Mouse (Mus musculus) lung, postnatal 0 days (tissue): ENCODE data around the gene S100a16.

Source experiments
- CTCF ChIP-seq: IDR thresholded peaks from 2 replicates; pipeline ENCODE4 v1.5.1; 2016; ENCODE audit warnings: antibody characterized with exemption, mild to moderate bottlenecking
- EP300 ChIP-seq: IDR thresholded peaks from 2 replicates; pipeline ENCODE4 v1.6.1; 2016; ENCODE audit warnings: antibody characterized with exemption, mild to moderate bottlenecking, control low read depth

DNA sequence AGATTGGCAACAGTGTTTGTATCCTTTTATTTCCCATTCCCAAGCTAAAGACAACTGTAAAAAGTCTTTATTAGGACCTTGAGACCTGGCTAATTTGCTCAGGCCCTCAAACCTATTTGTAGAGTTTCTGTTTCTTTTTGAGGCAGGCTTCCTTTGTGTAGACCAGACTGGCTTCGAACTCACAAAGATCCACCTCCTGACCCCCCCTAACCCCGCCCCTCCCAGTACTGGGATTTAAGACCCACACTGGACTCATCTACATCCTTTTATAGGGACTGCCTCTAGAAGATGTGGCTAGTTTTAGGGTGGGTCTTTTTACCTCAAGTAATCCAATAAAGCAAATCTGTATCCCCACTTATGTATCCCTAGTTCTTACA lies 27.3 kb upstream of the S100a16 start:
- TF ChIP-seq CTCF (no peak), EP300 (no peak)
